Mouse (Mus musculus): Measurements from ENCODE around the gene Spata45.
"Not testable (repeated sequence)": the region's sequence is repeated elsewhere in the genome, so short reads cannot be mapped to it uniquely, and the experiment has no call there.

- not testable (repeated sequence) for TF ChIP-seq CTCF (conservative IDR thresholded peaks at IDR 0.05; ENCODE audit: insufficient read depth, insufficient read length, low read depth, low read length); POLR2A (IDR thresholded peaks at IDR 0.05; ENCODE audit: low read depth, low read length)
Observed at GRCm38 (mm10) chr1:191030922-191031425, 5.5 kb upstream of the Spata45 start.

All from kidney, adult 2 months (tissue).